Mouse (Mus musculus): ENCODE measurements at regions not wholly inside any gene's neighbourhood (a gene's known extent, or its start where the extent isn't known, plus 50 kb on each side); places are given as distances from the start of the nearest gene placed in this dataset.
A peak's percentile ranks its signal among the peaks of the same experiment; 100 is the strongest.

GRCm38 (mm10) chr15:74411097-74411496, 225.1 kb downstream of the Mroh4 start:
- no peaks in the 10 kb centered on the region for H3K27me3 ChIP-seq (ENCODE audit: control insufficient read depth, insufficient read depth, low read length, poor library complexity, severe bottlenecking)
- peak; percentile 9 for DNase-seq (ENCODE audit: low read depth, low spot score)
- no peaks in the 10 kb centered on the region for H3K36me3 ChIP-seq (ENCODE audit: control insufficient read depth, insufficient read depth, low read length, poor library complexity, severe bottlenecking)

DNA sequence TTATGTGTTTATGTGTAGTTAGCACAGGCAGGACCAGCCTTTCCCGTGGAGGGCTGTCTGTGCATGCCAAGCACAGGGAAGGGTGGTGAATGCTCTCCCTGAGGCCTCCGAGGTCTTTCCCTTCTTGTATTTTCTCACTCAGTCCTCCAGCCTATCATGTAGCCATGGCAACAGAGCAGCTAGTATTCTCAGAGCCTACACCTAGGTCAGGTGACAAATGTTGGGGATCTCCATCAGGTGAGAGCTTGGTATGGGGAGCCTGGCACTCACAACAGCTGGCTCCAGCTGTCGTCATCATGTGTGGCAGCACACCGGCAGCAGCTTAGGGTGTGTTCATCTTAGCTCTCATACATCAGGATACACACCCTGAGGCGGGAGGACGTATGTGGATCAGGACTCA, 231.3 kb downstream of the Mroh4 start:
- Histone ChIP-seq H3K27me3 (ENCODE audit: control insufficient read depth, insufficient read depth, low read length, poor library complexity, severe bottlenecking) (no peaks in the 10 kb centered on the region), H3K36me3 (ENCODE audit: control insufficient read depth, insufficient read depth, low read length, poor library complexity, severe bottlenecking) (no peaks in the 10 kb centered on the region)
- DNase-seq (ENCODE audit: low read depth, low spot score) = no peak

GRCm38 (mm10) chr15:74401275-74401674, 234.9 kb downstream of the Mroh4 start:
- DNase-seq (ENCODE audit: low read depth, low spot score) = no peak
- H3K27me3 ChIP-seq (ENCODE audit: control insufficient read depth, insufficient read depth, low read length, poor library complexity, severe bottlenecking) = no peaks in the 10 kb centered on the region
- no peaks in the 10 kb centered on the region for H3K36me3 ChIP-seq (ENCODE audit: control insufficient read depth, insufficient read depth, low read length, poor library complexity, severe bottlenecking)

DNA sequence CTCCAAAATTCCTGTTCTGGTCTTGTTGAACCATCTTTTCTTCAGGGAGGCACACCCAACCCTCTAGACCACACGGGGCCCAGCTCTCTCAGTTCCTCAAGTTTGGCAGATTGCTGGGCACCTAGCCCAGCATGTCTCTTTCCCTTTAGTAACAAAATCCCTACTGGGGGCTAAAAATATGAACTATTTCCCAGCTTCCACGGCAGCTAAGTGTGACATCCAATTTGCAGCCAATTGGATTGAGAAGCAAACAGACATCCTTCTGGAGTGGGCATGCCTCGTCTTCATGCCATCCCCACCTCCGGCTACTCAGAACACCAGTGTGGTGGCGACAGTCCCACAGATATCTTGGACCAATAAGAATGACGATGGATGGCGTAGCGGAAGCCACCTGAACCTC, 240.1 kb downstream of the Mroh4 start:
- H3K36me3 ChIP-seq (ENCODE audit: control insufficient read depth, insufficient read depth, low read length, poor library complexity, severe bottlenecking) = no peaks in the 10 kb centered on the region
- DNase-seq (ENCODE audit: low read depth, low spot score) = no peak
- no peaks in the 10 kb centered on the region for H3K27me3 ChIP-seq (ENCODE audit: control insufficient read depth, insufficient read depth, low read length, poor library complexity, severe bottlenecking)

DNA sequence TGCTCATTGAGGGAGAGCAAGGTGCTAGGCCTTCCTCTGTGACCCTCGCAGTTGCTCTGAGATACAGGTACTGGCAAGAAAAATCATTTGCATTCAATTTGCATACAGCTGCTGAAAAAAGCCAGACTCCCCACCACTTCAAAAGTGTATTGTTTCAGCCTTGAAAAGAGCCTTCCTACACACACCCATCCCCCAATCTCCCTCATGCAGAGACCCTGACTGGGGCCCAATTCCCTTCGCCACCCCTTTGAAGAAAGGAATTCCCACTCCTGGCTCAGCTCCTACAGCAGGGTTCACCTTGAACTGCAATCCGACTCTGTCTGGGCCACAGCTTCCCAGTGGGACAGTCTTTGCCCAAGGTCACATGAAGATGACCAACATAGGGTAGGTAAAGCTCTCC, 248.6 kb downstream of the Mroh4 start:
- no peaks in the 10 kb centered on the region for H3K36me3 ChIP-seq (ENCODE audit: control insufficient read depth, insufficient read depth, low read length, poor library complexity, severe bottlenecking)
- H3K27me3 ChIP-seq (ENCODE audit: control insufficient read depth, insufficient read depth, low read length, poor library complexity, severe bottlenecking) = no peaks in the 10 kb centered on the region
- DNase-seq (ENCODE audit: low read depth, low spot score) = no peak

- no peak for DNase-seq (ENCODE audit: low read depth, low spot score)
- Histone ChIP-seq H3K27me3 (ENCODE audit: control insufficient read depth, insufficient read depth, low read length, poor library complexity, severe bottlenecking) (no peaks in the 10 kb centered on the region), H3K36me3 (ENCODE audit: control insufficient read depth, insufficient read depth, low read length, poor library complexity, severe bottlenecking) (no peaks in the 10 kb centered on the region)
Measured at GRCm38 (mm10) chr15:74382556-74382955, 253.6 kb downstream of the Mroh4 start.

DNA sequence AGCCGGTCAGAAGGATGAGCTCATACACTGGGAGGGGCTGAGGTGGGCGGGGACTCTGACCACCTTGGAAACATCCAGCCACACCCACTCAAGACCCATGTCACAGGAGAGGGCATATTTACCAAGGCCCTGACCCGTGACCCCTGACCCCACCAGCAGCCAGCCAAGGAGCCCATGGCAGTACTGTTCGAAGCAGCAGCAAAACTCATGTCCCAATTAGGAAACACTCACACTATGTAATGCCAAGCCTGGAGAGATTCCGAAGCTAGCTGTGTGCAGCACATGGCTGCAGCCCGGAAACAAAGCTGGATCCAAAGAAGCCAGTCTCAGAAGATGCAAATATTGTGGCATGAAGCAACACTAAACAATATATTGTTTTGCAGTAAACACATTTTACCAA, 256.8 kb downstream of the Mroh4 start:
- no peak for DNase-seq (ENCODE audit: low read depth, low spot score)
- no peaks in the 10 kb centered on the region for H3K27me3 ChIP-seq (ENCODE audit: control insufficient read depth, insufficient read depth, low read length, poor library complexity, severe bottlenecking)
- no peaks in the 10 kb centered on the region for H3K36me3 ChIP-seq (ENCODE audit: control insufficient read depth, insufficient read depth, low read length, poor library complexity, severe bottlenecking)

DNA sequence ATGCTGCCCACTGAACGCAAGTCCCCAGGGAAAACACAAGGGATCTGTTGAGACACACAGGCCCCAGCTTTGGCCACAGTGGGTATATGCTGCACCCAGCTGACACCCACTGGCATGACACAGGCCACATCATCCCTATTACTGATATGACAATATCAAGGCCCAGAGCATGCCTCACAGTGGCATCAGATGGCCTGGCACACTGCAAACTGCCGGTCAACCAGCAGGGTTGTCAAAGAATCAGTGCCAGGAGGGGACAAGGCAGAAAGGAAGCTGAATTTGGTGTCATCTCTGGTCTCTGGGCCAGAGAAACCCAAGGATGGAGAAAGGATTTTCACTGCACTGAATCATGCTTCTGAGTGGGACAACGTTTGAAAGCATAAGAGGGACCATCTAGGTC, 266.7 kb downstream of the Mroh4 start:
- DNase-seq (ENCODE audit: low read depth, low spot score) = no peak

GRCm38 (mm10) chr15:74347911-74348310, 288.2 kb downstream of the Mroh4 start:
- Histone ChIP-seq H3K27me3 (ENCODE audit: control insufficient read depth, insufficient read depth, low read length, poor library complexity, severe bottlenecking) (no peaks in the 10 kb centered on the region), H3K36me3 (ENCODE audit: control insufficient read depth, insufficient read depth, low read length, poor library complexity, severe bottlenecking) (no peaks in the 10 kb centered on the region)
- no peak for DNase-seq (ENCODE audit: low read depth, low spot score)

More for the DNA sequence above, 266.7 kb downstream of the Mroh4 start:
- H3K36me3 ChIP-seq (ENCODE audit: control insufficient read depth, insufficient read depth, low read length, poor library complexity, severe bottlenecking) = no peaks in the 10 kb centered on the region
- no peaks in the 10 kb centered on the region for H3K27me3 ChIP-seq (ENCODE audit: control insufficient read depth, insufficient read depth, low read length, poor library complexity, severe bottlenecking)

DNA sequence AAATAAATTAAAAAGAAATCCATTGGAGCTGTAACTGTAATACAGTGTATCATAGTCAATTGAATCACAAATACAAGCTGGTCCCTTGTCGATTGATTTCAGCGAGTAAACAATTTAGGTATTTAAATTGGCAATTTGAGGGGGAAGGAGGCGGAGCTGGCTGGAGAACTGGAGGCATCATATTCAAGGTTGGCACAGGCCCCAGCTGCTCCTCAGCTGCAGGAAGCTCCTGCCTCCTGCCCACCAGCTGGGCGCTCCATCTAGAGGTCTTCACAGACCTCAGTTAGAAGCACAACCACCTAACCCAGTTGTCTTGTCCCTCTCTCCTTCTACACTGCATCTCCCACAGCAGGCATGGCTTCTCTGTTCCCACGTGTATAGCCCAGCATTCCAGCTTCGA, 292.6 kb downstream of the Mroh4 start:
- H3K36me3 ChIP-seq (ENCODE audit: control insufficient read depth, insufficient read depth, low read length, poor library complexity, severe bottlenecking) = no peaks in the 10 kb centered on the region
- no peak for DNase-seq (ENCODE audit: low read depth, low spot score)
- no peaks in the 10 kb centered on the region for H3K27me3 ChIP-seq (ENCODE audit: control insufficient read depth, insufficient read depth, low read length, poor library complexity, severe bottlenecking)

DNA sequence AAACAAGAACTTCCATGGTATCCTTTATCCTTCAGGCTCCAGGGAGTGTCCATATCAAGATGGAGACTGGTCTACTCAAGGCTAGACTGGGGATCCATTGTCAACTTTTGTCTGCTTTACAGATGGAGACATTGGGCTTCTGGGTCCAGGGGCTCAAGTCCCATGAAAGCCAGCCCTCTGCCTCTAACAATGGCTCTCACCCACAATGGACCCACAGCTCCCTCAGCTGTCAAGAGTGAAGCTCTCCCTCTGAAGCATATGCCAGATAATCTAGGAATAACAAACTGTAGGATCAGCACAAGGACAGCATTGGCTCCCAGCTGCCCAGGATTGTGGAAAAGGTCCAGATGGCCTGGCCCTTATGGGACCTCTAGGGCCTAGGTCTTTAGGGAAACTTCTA, 302.3 kb downstream of the Mroh4 start:
- no peak for DNase-seq (ENCODE audit: low read depth, low spot score)
- Histone ChIP-seq H3K27me3 (ENCODE audit: control insufficient read depth, insufficient read depth, low read length, poor library complexity, severe bottlenecking) (no peaks in the 10 kb centered on the region), H3K36me3 (ENCODE audit: control insufficient read depth, insufficient read depth, low read length, poor library complexity, severe bottlenecking) (no peaks in the 10 kb centered on the region)

- no peak for DNase-seq (ENCODE audit: low read depth, low spot score)
- Histone ChIP-seq H3K36me3 (ENCODE audit: control insufficient read depth, insufficient read depth, low read length, poor library complexity, severe bottlenecking) (no peaks in the 10 kb centered on the region), H3K27me3 (ENCODE audit: control insufficient read depth, insufficient read depth, low read length, poor library complexity, severe bottlenecking) (no peaks in the 10 kb centered on the region)
Measured at GRCm38 (mm10) chr15:74330131-74330530, 306.0 kb downstream of the Mroh4 start.

GRCm38 (mm10) chr15:74329221-74329620, 306.9 kb downstream of the Mroh4 start:
- no peak for DNase-seq (ENCODE audit: low read depth, low spot score)
- H3K36me3 ChIP-seq (ENCODE audit: control insufficient read depth, insufficient read depth, low read length, poor library complexity, severe bottlenecking) = no peaks in the 10 kb centered on the region
- H3K27me3 ChIP-seq (ENCODE audit: control insufficient read depth, insufficient read depth, low read length, poor library complexity, severe bottlenecking) = no peaks in the 10 kb centered on the region

DNA sequence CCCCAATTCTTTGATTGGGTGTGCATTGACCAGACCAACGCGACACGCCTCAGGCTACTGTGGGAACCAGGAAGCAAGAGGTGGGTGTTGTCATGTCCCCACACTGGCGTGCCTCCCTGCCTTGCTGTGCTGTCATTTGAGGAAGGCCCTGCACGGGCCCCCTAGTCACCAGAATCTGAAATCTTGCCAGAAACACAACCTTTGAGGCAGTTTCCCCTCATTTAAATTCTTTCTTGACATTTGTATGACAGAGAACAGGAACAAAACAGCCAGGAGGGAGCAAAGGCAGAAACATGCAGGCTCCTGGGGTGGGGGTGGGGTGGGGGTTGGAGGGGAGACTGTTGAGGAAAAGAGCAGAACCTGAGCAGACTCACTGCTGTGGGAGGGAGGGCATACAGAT, 309.5 kb downstream of the Mroh4 start:
- H3K36me3 ChIP-seq (ENCODE audit: control insufficient read depth, insufficient read depth, low read length, poor library complexity, severe bottlenecking) = no peaks in the 10 kb centered on the region
- H3K27me3 ChIP-seq (ENCODE audit: control insufficient read depth, insufficient read depth, low read length, poor library complexity, severe bottlenecking) = no peaks in the 10 kb centered on the region
- no peak for DNase-seq (ENCODE audit: low read depth, low spot score)

DNA sequence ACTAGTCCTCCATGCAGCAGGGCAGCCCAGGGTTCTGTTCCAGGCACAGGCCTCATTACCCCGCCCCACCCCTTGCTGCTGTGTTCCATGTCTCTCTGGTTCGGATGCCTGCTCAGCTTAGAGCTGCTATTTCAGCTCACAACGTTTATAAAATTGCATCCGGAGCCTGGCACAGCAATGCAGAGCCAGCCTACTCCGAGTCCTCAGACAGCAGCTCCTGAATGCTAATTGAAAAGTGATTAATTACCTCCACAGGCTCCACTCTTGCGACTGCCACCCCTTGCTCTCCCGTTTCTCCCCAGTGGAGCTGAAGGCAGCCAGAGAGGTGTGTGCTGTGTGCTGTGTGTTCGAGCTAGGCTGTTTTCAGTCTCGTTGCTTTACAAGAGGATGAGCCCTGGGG, 310.6 kb downstream of the Mroh4 start:
- Histone ChIP-seq H3K36me3 (ENCODE audit: control insufficient read depth, insufficient read depth, low read length, poor library complexity, severe bottlenecking) (no peaks in the 10 kb centered on the region), H3K27me3 (ENCODE audit: control insufficient read depth, insufficient read depth, low read length, poor library complexity, severe bottlenecking) (no peaks in the 10 kb centered on the region)
- DNase-seq (ENCODE audit: low read depth, low spot score) = no peak

- Histone ChIP-seq H3K27me3 (ENCODE audit: control insufficient read depth, insufficient read depth, low read length, poor library complexity, severe bottlenecking) (no peaks in the 10 kb centered on the region), H3K36me3 (ENCODE audit: control insufficient read depth, insufficient read depth, low read length, poor library complexity, severe bottlenecking) (no peaks in the 10 kb centered on the region)
- no peak for DNase-seq (ENCODE audit: low read depth, low spot score)
Measured at GRCm38 (mm10) chr15:74319407-74319806, 316.7 kb downstream of the Mroh4 start.

Data from splenic B cell, adult 2 months (primary cell).